Mouse (Mus musculus) ES-Bruce4 (cell line): ENCODE measurements around the gene Scfd2.

Source experiments
- CTCF ChIP-seq: IDR thresholded peaks from one replicate; pipeline ENCODE4 v1.8.1; 2011; ENCODE audit warnings: low read depth, low read length
- EP300 ChIP-seq: IDR thresholded peaks from 2 replicates; pipeline ENCODE4 v1.6.1; 2011; ENCODE audit warnings: low read depth, low read length; ENCODE audit not compliant: insufficient read depth
- POLR2A ChIP-seq: IDR thresholded peaks from one replicate; pipeline ENCODE4 v1.8.1; 2011; ENCODE audit warnings: low read length; ENCODE audit not compliant: insufficient read depth

DNA sequence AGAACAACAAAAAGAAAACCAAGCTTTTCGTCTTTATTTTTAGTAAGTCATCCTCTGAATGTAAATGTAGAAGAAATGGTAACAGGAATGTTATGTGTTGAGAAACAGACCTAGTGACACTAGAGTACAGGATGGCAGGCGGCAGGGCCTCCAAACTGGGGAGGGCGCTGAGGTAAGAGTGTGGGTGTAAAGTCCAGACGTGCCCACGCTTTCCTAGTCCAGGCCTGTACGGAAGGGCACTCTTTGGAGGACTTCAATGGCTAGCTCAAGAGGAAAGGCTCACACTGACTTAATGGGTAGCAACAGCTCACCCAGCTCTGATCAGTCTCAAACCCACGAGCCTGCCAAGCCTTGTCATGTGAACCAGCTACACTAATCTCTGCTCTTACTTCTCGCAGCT, 93.2 kb downstream of the Scfd2 start:
- no peak for TF ChIP-seq CTCF
- no peak for TF ChIP-seq POLR2A
- TF ChIP-seq EP300: no peak
